Mouse (Mus musculus) liver, embryonic 15.5 days (tissue): ENCODE results near the gene Clcn5. TPM values are rescaled to one million over a fixed set of nuclear protein-coding genes. Genes with fewer than 3 reads are reported as not detected.

Source experiments
- ATAC-seq: fragments of 200-750 bp; cut with Nextera tagmentation; 2 replicates; pipeline ENCODE4 v1.8.0; 2017; ENCODE audit warnings: moderate number of reproducible peaks, mild to moderate bottlenecking, moderate library complexity; ENCODE audit not compliant: insufficient read depth
- H3K27ac ChIP-seq: fragments of 300-500 bp; sonication (generic); replicated peaks from 2 replicates; pipeline ENCODE4 v1.5.1; 2015; ENCODE audit warnings: mild to moderate bottlenecking, inconsistent platforms
- H3K27me3 ChIP-seq: fragments of 300-500 bp; sonication (generic); 2 replicates; pipeline ENCODE4 v1.6.1; 2015; ENCODE audit warnings: mild to moderate bottlenecking, inconsistent platforms
- H3K36me3 ChIP-seq: fragments of 300-500 bp; sonication (generic); replicated peaks from 2 replicates; pipeline ENCODE4 v1.6.1; 2015; ENCODE audit warnings: moderate library complexity, mild to moderate bottlenecking, inconsistent platforms
- H3K4me1 ChIP-seq: fragments of 300-500 bp; sonication (generic); replicated peaks from 2 replicates; pipeline ENCODE4 v1.6.1; 2015; ENCODE audit warnings: inconsistent platforms
- H3K4me2 ChIP-seq: fragments of 300-500 bp; sonication (generic); 2 replicates; pipeline ENCODE4 v1.6.1; 2015; ENCODE audit warnings: moderate library complexity, mild to moderate bottlenecking, inconsistent platforms
- H3K4me3 ChIP-seq: fragments of 300-500 bp; sonication (generic); replicated peaks from 2 replicates; pipeline ENCODE4 v1.5.1; 2015; ENCODE audit warnings: mild to moderate bottlenecking, inconsistent platforms
- H3K9ac ChIP-seq: fragments of 300-500 bp; sonication (generic); 2 replicates; pipeline ENCODE4 v1.6.1; 2015; ENCODE audit warnings: moderate library complexity, mild to moderate bottlenecking, inconsistent platforms
- H3K9me3 ChIP-seq: fragments of 300-500 bp; sonication (generic); replicated peaks from 2 replicates; pipeline ENCODE4 v1.6.1; 2016; ENCODE audit warnings: inconsistent platforms
- WGBS: fragments of 180-500 bp; shearing (Covaris S2); methylation state at CpG from one replicate; pipeline ENCODE4 v1.1.7; 2015; ENCODE audit warnings: mixed read lengths; ENCODE audit not compliant: insufficient replicate concordance; 5-methylcytosine and 5-hydroxymethylcytosine counted together
- polyA plus RNA-seq: library from polyadenylated mRNA; unstranded; fragments of >200 nt; fragmentation: Nextera tagmentation; extraction: Ambion mirVana; gene quantifications from 2 replicates; pipeline ENCODE4 v1.2.1, GENCODE M21; 2015

Gene Clcn5
- polyA plus RNA-seq = 2.8 and 3.3 TPM in 2 replicates

GRCm38 (mm10) chrX:7319089-7319721, at the start of gene Clcn5:
Gene Clcn5, minus strand, starts transcription at chrX:7319358.
- Histone ChIP-seq H3K4me1 (no peaks in the 10 kb centered on the region), H3K4me3 (peak within 1 kb of the TSS; percentile 68), H3K9ac (peak within 1 kb of the TSS; percentile 64), H3K36me3 (no peaks in the 10 kb centered on the region), H3K27ac (peak within 1 kb of the TSS; percentile 71), H3K27me3 (no peaks in the 10 kb centered on the region), H3K4me2 (peak within 1 kb of the TSS; percentile 81), H3K9me3 (no peaks in the 10 kb centered on the region)
- 11% methylated on average over 43 of the region's 43 CpGs for WGBS
- peak; percentile 94 for ATAC-seq

- no peak overlapping the region for H3K27ac ChIP-seq
- no peak overlapping the region for H3K4me2 ChIP-seq
- no peaks in the 10 kb centered on the region for H3K9me3 ChIP-seq
- no peaks in the 10 kb centered on the region for H3K4me1 ChIP-seq
- no peak overlapping the region for H3K9ac ChIP-seq
- no peaks in the 10 kb centered on the region for H3K36me3 ChIP-seq
- no peak overlapping the region for H3K4me3 ChIP-seq
- H3K27me3 ChIP-seq = no peaks in the 10 kb centered on the region
- 20% methylated on average over 2 of the region's 2 CpGs for WGBS
- ATAC-seq = no peak
Measured at GRCm38 (mm10) chrX:7325455-7325854, 6.3 kb upstream of the Clcn5 start.

- Histone ChIP-seq H3K9me3 (no peaks in the 10 kb centered on the region), H3K4me3 (no peak overlapping the region), H3K4me2 (no peak overlapping the region), H3K4me1 (no peaks in the 10 kb centered on the region), H3K27ac (no peak overlapping the region), H3K27me3 (no peaks in the 10 kb centered on the region), H3K9ac (no peak overlapping the region), H3K36me3 (no peaks in the 10 kb centered on the region)
- WGBS = 4% methylated on average over 7 of the region's 7 CpGs
- ATAC-seq = no peak
Measured at GRCm38 (mm10) chrX:7322288-7322687, 3.1 kb upstream of the Clcn5 start.

- ATAC-seq = no peak
- no peak overlapping the region for H3K9ac ChIP-seq
- WGBS = 71% methylated on average over 2 of the region's 2 CpGs
- no peaks in the 10 kb centered on the region for H3K36me3 ChIP-seq
- no peaks in the 10 kb centered on the region for H3K27me3 ChIP-seq
- H3K4me1 ChIP-seq = no peaks in the 10 kb centered on the region
- H3K4me2 ChIP-seq = no peak overlapping the region
- H3K9me3 ChIP-seq = no peaks in the 10 kb centered on the region
- H3K4me3 ChIP-seq = no peak overlapping the region
- H3K27ac ChIP-seq = no peak overlapping the region
Measured at GRCm38 (mm10) chrX:7320571-7320970, 1.4 kb upstream of the Clcn5 start.

GRCm38 (mm10) chrX:7318551-7319025, 570 bp downstream of the Clcn5 start:
- ATAC-seq = peak; percentile 69
- peak overlapping the region; percentile 81 for H3K4me2 ChIP-seq
- no peaks in the 10 kb centered on the region for H3K27me3 ChIP-seq
- WGBS = 12% methylated on average over 37 of the region's 37 CpGs
- no peaks in the 10 kb centered on the region for H3K9me3 ChIP-seq
- peak overlapping the region; percentile 68 for H3K4me3 ChIP-seq
- peak overlapping the region; percentile 71 for H3K27ac ChIP-seq
- H3K9ac ChIP-seq = peak overlapping the region; percentile 64
- no peaks in the 10 kb centered on the region for H3K4me1 ChIP-seq
- H3K36me3 ChIP-seq = no peaks in the 10 kb centered on the region

- no peak overlapping the region for H3K4me2 ChIP-seq
- no peaks in the 10 kb centered on the region for H3K27me3 ChIP-seq
- no peaks in the 10 kb centered on the region for H3K9me3 ChIP-seq
- H3K4me3 ChIP-seq = no peak overlapping the region
- no peak for ATAC-seq
- no peaks in the 10 kb centered on the region for H3K36me3 ChIP-seq
- WGBS = 55% methylated on average over 10 of the region's 10 CpGs
- H3K4me1 ChIP-seq = no peaks in the 10 kb centered on the region
- no peak overlapping the region for H3K27ac ChIP-seq
- H3K9ac ChIP-seq = no peak overlapping the region
Measured at GRCm38 (mm10) chrX:7315115-7315514, 4.0 kb downstream of the Clcn5 start.

- H3K4me1 ChIP-seq = no peaks in the 10 kb centered on the region
- H3K9ac ChIP-seq = no peak overlapping the region
- no peak for ATAC-seq
- no peak overlapping the region for H3K4me3 ChIP-seq
- H3K27me3 ChIP-seq = no peaks in the 10 kb centered on the region
- H3K9me3 ChIP-seq = no peaks in the 10 kb centered on the region
- WGBS = 64% methylated on average over 4 of the region's 4 CpGs
- H3K4me2 ChIP-seq = no peak overlapping the region
- no peaks in the 10 kb centered on the region for H3K36me3 ChIP-seq
- no peak overlapping the region for H3K27ac ChIP-seq
Measured at GRCm38 (mm10) chrX:7314645-7315044, 4.5 kb downstream of the Clcn5 start.

GRCm38 (mm10) chrX:7308242-7308641, 10.9 kb downstream of the Clcn5 start:
- no peak for ATAC-seq
- H3K27ac ChIP-seq = no peak overlapping the region
- 23% methylated on average over 2 of the region's 2 CpGs for WGBS
- no peak overlapping the region for H3K4me3 ChIP-seq
- no peaks in the 10 kb centered on the region for H3K36me3 ChIP-seq
- H3K27me3 ChIP-seq = no peaks in the 10 kb centered on the region
- no peaks in the 10 kb centered on the region for H3K9me3 ChIP-seq
- no peak overlapping the region for H3K9ac ChIP-seq
- no peaks in the 10 kb centered on the region for H3K4me1 ChIP-seq
- no peak overlapping the region for H3K4me2 ChIP-seq

- WGBS = 61% methylated on average over 4 of the region's 5 CpGs
Measured at GRCm38 (mm10) chrX:7306861-7307260, 12.3 kb downstream of the Clcn5 start.

GRCm38 (mm10) chrX:7292981-7293380, 26.2 kb downstream of the Clcn5 start:
- H3K4me1 ChIP-seq = no peaks in the 10 kb centered on the region
- no peak overlapping the region for H3K4me3 ChIP-seq
- 50% methylated on average over 2 of the region's 2 CpGs for WGBS
- H3K27me3 ChIP-seq = no peaks in the 10 kb centered on the region
- ATAC-seq = no peak
- H3K4me2 ChIP-seq = no peak overlapping the region
- no peak overlapping the region for H3K9ac ChIP-seq
- H3K27ac ChIP-seq = no peak overlapping the region
- no peaks in the 10 kb centered on the region for H3K36me3 ChIP-seq
- H3K9me3 ChIP-seq = no peaks in the 10 kb centered on the region

More at GRCm38 (mm10) chrX:7306861-7307260, 12.3 kb downstream of the Clcn5 start:
- Histone ChIP-seq H3K4me3 (no peak overlapping the region), H3K9me3 (no peaks in the 10 kb centered on the region), H3K27ac (no peak overlapping the region), H3K4me2 (no peak overlapping the region), H3K9ac (no peak overlapping the region), H3K4me1 (no peaks in the 10 kb centered on the region), H3K36me3 (no peaks in the 10 kb centered on the region), H3K27me3 (no peaks in the 10 kb centered on the region)
- no peak for ATAC-seq

GRCm38 (mm10) chrX:7292151-7292768, 26.9 kb downstream of the Clcn5 start:
- Histone ChIP-seq H3K27ac (no peak overlapping the region), H3K4me1 (no peaks in the 10 kb centered on the region), H3K27me3 (no peaks in the 10 kb centered on the region), H3K4me3 (no peak overlapping the region), H3K9ac (no peak overlapping the region), H3K9me3 (no peaks in the 10 kb centered on the region), H3K4me2 (no peak overlapping the region), H3K36me3 (no peaks in the 10 kb centered on the region)
- no peak for ATAC-seq
- WGBS = 72% methylated on average over 8 of the region's 8 CpGs
